Mouse (Mus musculus): Measurements from ENCODE around the gene Xpa. TPM values are rescaled to one million over a fixed set of nuclear protein-coding genes. Genes with fewer than 3 reads are reported as not detected.

The Xpa gene
- polyA plus RNA-seq (2012; rRNA removed) = 8.7 and 9.4 TPM in 2 replicates

DNA sequence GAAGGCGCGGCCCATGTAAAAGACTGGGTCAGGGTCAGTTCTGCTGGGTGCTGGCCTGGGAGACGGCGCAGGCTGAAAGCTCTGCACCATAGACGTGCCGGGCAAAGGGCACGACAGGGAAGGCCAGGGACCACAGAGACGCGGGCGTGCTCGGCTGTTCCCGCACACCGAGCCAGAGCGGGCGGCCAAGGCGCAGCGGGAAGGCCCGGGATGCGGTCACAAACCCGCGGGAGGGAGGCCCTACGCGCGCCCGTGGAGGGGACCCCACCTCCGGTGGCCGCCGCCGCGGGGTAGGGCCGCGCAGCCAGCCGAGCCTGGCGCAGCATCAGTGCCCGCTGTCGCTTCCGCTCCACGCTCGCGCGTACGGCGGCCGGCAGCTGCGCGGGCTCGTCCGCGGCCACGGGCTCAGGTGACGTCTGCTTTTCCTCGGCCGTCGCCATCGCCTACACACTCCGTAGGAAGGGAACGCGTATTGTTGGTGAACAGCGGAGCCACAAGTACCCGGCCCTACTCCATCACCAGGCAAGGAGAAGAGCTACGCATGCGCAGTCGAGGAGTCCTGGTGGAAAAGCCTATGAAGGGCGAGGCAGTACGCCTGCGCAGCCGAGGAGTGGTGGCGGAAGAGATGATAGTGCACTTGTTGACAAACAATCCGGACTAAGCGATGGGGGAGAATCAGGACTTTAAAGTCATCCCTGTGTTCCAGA, at the start of gene Xpa:
Xpa (minus strand) TSS at position 531 of the 707 bp plus-strand sequence.

DNA sequence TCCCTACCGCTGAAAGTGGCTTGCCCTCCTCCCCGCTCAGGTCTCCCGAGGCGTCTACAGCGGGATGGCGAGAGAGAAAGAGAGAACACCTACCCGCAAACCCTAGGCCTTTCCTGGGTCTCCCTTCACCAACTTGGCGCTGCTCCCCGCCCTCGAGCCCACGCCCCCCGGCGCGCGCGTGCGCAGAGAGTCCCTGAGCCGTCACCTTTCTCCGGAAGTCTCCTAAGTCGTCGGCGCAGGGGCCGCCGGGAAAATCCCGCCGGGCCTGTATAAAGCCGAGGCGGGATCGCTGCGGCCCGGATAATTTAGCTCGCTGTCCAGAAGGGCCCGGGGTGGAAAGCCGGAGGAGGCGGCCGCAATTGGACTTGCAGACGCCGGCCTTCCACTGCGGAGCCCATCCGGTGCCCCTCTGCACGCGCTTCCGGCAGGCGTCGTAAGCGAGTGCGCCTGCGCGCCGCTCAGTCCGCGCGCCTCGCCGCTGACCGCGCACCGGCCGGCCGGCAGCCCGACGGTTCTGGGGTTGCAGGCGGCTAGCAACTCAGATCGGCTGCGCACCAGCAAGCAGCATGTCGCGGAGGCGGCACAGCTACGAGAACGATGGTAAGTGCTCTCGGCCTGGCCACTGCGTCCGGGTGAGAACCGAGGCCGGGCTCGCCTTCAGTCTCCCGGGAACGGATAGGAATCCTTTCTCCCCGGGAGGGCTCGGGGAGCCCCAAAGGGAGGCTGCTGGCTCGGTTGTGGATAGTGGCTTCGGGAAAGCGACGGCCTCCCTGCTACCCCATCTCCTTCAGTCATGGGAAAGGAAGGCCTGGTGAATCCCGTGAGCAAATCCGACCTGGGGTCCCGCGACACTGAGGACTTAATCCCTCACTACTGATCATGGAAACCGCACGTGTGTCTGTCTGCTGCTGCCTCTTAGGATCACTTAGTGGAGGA, 57.6 kb downstream of the Xpa start, which contains the start of the genes Ncbp1 and Tstd2:
Ncbp1 (plus strand) TSS at position 327 of the 936 bp plus-strand sequence.
Tstd2 (minus strand) TSS at position 408 of the 936 bp plus-strand sequence.

Other genes starting within 250 kb of the Xpa start
- 5.6 and 6.7 TPM in 2 replicates for gene Tdrd7, start 231.0 kb downstream of the Xpa start, polyA plus RNA-seq (2012; rRNA removed)
- gene Tmod1, start 157.4 kb downstream of the Xpa start, polyA plus RNA-seq (2012; rRNA removed) = 29.4 and 34.4 TPM in 2 replicates
- 39.0 and 40.4 TPM in 2 replicates for gene Ncbp1, start 57.7 kb downstream of the Xpa start, polyA plus RNA-seq (2012; rRNA removed)
- 5.8 and 6.8 TPM in 2 replicates for gene Tstd2, start 57.6 kb downstream of the Xpa start, polyA plus RNA-seq (2012; rRNA removed)
- gene Foxe1, start 147.3 kb upstream of the Xpa start, polyA plus RNA-seq (2012; rRNA removed) = 0.01 TPM in 2 replicates
- 12.3 and 17.5 TPM in 2 replicates for gene Trmo, start 193.1 kb upstream of the Xpa start, polyA plus RNA-seq (2012; rRNA removed)
- gene Hemgn, start 217.2 kb upstream of the Xpa start, polyA plus RNA-seq (2012; rRNA removed) = 247 and 292 TPM in 2 replicates

Data from liver, embryonic 14 days (tissue).